Mouse (Mus musculus): ENCODE data around the gene Psmc4.

DNA sequence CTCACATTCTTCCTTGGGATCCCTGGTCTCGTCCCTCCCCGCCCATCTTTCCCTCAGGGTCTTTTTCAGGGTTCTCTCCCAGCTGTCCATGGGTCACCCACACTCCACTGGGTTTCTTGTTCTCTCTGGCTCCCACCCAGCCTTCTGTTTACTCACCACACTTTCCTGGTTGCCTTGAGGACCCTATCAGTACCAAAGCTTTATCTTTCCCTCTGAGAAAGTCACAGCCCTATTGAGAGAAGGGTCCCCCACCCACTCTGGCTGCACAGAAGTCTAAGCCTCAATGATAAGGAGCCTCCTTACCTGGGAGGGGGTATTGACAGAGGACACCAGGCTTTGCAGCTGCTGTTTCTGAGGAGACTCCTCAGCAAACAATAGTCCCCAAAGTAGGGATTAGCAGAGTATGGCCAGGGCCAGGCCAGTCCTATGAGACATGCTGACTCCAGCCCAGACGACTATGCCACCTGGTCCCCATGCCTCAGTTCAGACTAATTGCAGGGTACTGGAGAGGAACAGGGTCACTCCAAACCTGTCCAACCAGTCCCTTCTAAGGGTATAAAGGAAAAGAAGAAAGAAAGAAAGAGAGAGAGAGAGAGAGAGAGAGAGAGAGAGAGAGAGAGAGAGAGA, 19.8 kb upstream of the Psmc4 start:
- TF ChIP-seq EP300 (IDR thresholded peaks at IDR 0.05; ENCODE audit: low read depth): no peak
- no peak for TF ChIP-seq CTCF (IDR thresholded peaks at IDR 0.05; ENCODE audit: low read depth)

Data from heart, postnatal 0 days (tissue).